Mouse (Mus musculus) CH12.LX (cell line): Measurements from ENCODE around the gene Olfr91.

Experiments used
- HCFC1 ChIP-seq: IDR thresholded peaks from 2 replicates; pipeline ENCODE4 v1.6.1; 2012; ENCODE audit warnings: low read depth, mild to moderate bottlenecking, inconsistent platforms, low read length, improper control_type of control experiment
- MAZ ChIP-seq: IDR thresholded peaks from 2 replicates; pipeline ENCODE4 v1.6.1; 2012; ENCODE audit warnings: low read depth, mild to moderate bottlenecking, inconsistent platforms, low read length, improper control_type of control experiment, moderate library complexity
- NELFE ChIP-seq: IDR thresholded peaks from 2 replicates; pipeline ENCODE4 v1.6.1; 2011; ENCODE audit warnings: low read depth, low read length, improper control_type of control experiment
- ZC3H11A ChIP-seq: IDR thresholded peaks from 2 replicates; pipeline ENCODE4 v1.6.1; 2012; ENCODE audit warnings: low read depth, mild to moderate bottlenecking, inconsistent platforms, low read length, improper control_type of control experiment

DNA sequence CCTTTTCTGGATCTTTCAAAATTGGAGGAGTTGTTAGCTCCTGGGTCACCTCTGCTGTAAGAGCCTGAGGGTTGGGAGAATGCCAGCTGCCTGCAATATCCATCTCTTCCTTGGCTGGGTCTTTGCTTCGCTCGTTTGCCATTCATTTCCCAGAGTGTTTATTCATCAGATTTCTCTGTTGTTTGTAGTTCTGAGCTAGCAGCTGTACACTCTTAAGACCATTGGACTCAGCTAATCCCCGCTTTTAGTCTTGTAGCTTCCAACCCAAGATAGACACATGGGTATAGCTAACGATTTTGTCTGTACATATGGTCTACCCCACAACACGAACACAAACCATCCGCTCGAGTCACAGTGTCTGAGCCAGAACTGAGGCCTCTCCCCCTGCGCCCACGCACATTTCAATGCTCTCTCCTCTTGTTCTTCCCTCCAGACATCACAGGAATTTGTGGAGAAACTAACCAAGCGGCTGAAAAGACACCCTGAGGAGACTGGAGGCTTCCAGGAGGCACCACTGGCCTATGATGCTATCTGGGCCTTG is 35.9 kb downstream of the Olfr91 start:
- TF ChIP-seq NELFE (no peak), HCFC1 (no peak), MAZ (no peak), ZC3H11A (no peak)
